Mouse (Mus musculus) intestine, postnatal 0 days (tissue): Measurements from ENCODE around the gene Ociad1. TPM values are rescaled to one million over a fixed set of nuclear protein-coding genes. Genes with fewer than 3 reads are reported as not detected.

Experiments
- ATAC-seq: fragments of 200-750 bp; cut with Nextera tagmentation; 2 replicates; pipeline ENCODE4 v1.8.0; 2017; ENCODE audit warnings: mild to moderate bottlenecking, moderate TSS enrichment, moderate library complexity
- H3K27ac ChIP-seq: fragments of 300-500 bp; sonication (generic); 2 replicates; pipeline ENCODE4 v1.5.1; 2014; ENCODE audit warnings: mild to moderate bottlenecking, low read depth, low read length, moderate library complexity
- H3K27me3 ChIP-seq: fragments of 300-500 bp; sonication (generic); replicated peaks from 2 replicates; pipeline ENCODE4 v1.6.1; 2014; ENCODE audit warnings: low read length, mixed read lengths; ENCODE audit not compliant: control insufficient read depth, insufficient read depth
- H3K36me3 ChIP-seq: fragments of 300-500 bp; sonication (generic); 2 replicates; pipeline ENCODE4 v1.6.1; 2014; ENCODE audit warnings: mild to moderate bottlenecking, moderate library complexity; ENCODE audit not compliant: control insufficient read depth, insufficient read depth
- H3K4me1 ChIP-seq: fragments of 300-500 bp; sonication (generic); replicated peaks from 2 replicates; pipeline ENCODE4 v1.6.1; 2014; ENCODE audit warnings: antibody characterized with exemption, low read length, mixed read lengths; ENCODE audit not compliant: control insufficient read depth, insufficient read depth
- H3K4me2 ChIP-seq: fragments of 300-500 bp; sonication (generic); replicated peaks from 2 replicates; pipeline ENCODE4 v1.6.1; 2014; ENCODE audit warnings: low read depth, mild to moderate bottlenecking, moderate library complexity
- H3K4me3 ChIP-seq: fragments of 300-500 bp; sonication (generic); 2 replicates; pipeline ENCODE4 v1.5.1; 2014; ENCODE audit warnings: low read depth, low read length
- H3K9ac ChIP-seq: fragments of 300-500 bp; sonication (generic); 2 replicates; pipeline ENCODE4 v1.6.1; 2014; ENCODE audit warnings: mild to moderate bottlenecking, low read depth, low read length
- H3K9me3 ChIP-seq: fragments of 300-500 bp; sonication (generic); 2 replicates; pipeline ENCODE4 v1.6.1; 2016; ENCODE audit warnings: mixed run types; ENCODE audit not compliant: control insufficient read depth
- CTCF ChIP-seq: sonication (generic); IDR thresholded peaks from 2 replicates; pipeline ENCODE4 v1.5.1; 2016; ENCODE audit warnings: low read depth, mild to moderate bottlenecking, control low read depth, antibody characterized with exemption, moderate library complexity
- WGBS: fragments of 180-500 bp; shearing (Covaris S2); extraction: QIAGEN DNeasy Blood & Tissue Kit; methylation state at CpG from one replicate; pipeline ENCODE4 v1.1.7; 2014; 5-methylcytosine and 5-hydroxymethylcytosine counted together
- polyA plus RNA-seq: library from polyadenylated mRNA; unstranded; fragments of >200 nt; fragmentation: Nextera tagmentation; extraction: Ambion mirVana; gene quantifications from 2 replicates; pipeline ENCODE4 v1.2.1, GENCODE M21; 2015

The Ociad1 gene
- polyA plus RNA-seq, 1 experiment from 2014 or later: 156 TPM

- Histone ChIP-seq H3K9ac (no peak overlapping the region), H3K27ac (no peak overlapping the region), H3K4me1 (peaks cover 11% of the 10 kb centered on the region), H3K4me3 (no peak overlapping the region), H3K9me3 (no peaks in the 10 kb centered on the region), H3K36me3 (no peaks in the 10 kb centered on the region), H3K4me2 (no peak overlapping the region), H3K27me3 (no peaks in the 10 kb centered on the region)
- WGBS: 72% methylated on average over 9 of the region's 9 CpGs
- TF ChIP-seq CTCF: no peak
- no peak for ATAC-seq
Observed at GRCm38 (mm10) chr5:73339779-73340722, 47.5 kb downstream of the Ociad1 start.

GRCm38 (mm10) chr5:73340723-73341235, 48.2 kb downstream of the Ociad1 start, which contains the start of gene Ociad2:
Gene Ociad2 (minus strand): TSS chr5:73341028.
- Histone ChIP-seq H3K27me3 (no peaks in the 10 kb centered on the region), H3K36me3 (no peaks in the 10 kb centered on the region), H3K9me3 (no peaks in the 10 kb centered on the region), H3K4me2 (no peak within 1 kb of the TSS), H3K9ac (no peak within 1 kb of the TSS), H3K4me1 (peaks cover 10% of the 10 kb centered on the region; the same call in 1 of the 2 replicates), H3K27ac (no peak within 1 kb of the TSS), H3K4me3 (no peak within 1 kb of the TSS)
- 76% methylated on average over 8 of the region's 8 CpGs for WGBS
- TF ChIP-seq CTCF: no peak
- no peak for ATAC-seq

GRCm38 (mm10) chr5:73342701-73343355, 50.2 kb downstream of the Ociad1 start:
- ATAC-seq: no peak

GRCm38 (mm10) chr5:73344310-73344709, 51.7 kb downstream of the Ociad1 start:
- Histone ChIP-seq H3K4me1 (no peaks in the 10 kb centered on the region), H3K27me3 (no peaks in the 10 kb centered on the region), H3K4me3 (no peak overlapping the region), H3K4me2 (no peak overlapping the region), H3K27ac (no peak overlapping the region), H3K36me3 (no peaks in the 10 kb centered on the region), H3K9ac (no peak overlapping the region), H3K9me3 (no peaks in the 10 kb centered on the region)
- peak; percentile 63 for ATAC-seq
- no peak for TF ChIP-seq CTCF
- 33% methylated on average over 10 of the region's 10 CpGs for WGBS

More at GRCm38 (mm10) chr5:73342701-73343355, 50.2 kb downstream of the Ociad1 start:
- TF ChIP-seq CTCF: no peak
- H3K27ac ChIP-seq: no peak overlapping the region
- no peak overlapping the region for H3K4me3 ChIP-seq
- H3K4me1 ChIP-seq: 0 out of 2 replicates have a peak, but pooled peaks cover 4% of the 10 kb centered on the region
- 84% methylated on average over 22 of the region's 22 CpGs for WGBS
- H3K36me3 ChIP-seq: no peaks in the 10 kb centered on the region
- H3K9me3 ChIP-seq: no peaks in the 10 kb centered on the region
- no peak overlapping the region for H3K9ac ChIP-seq
- H3K27me3 ChIP-seq: no peaks in the 10 kb centered on the region
- H3K4me2 ChIP-seq: no peak overlapping the region

GRCm38 (mm10) chr5:73345254-73345653, 52.7 kb downstream of the Ociad1 start:
- Histone ChIP-seq H3K36me3 (no peaks in the 10 kb centered on the region), H3K9ac (no peak overlapping the region), H3K9me3 (no peaks in the 10 kb centered on the region), H3K27ac (no peak overlapping the region), H3K4me2 (no peak overlapping the region), H3K4me3 (no peak overlapping the region), H3K27me3 (no peaks in the 10 kb centered on the region), H3K4me1 (no peaks in the 10 kb centered on the region)
- WGBS: 90% methylated on average over 4 of the region's 4 CpGs
- ATAC-seq: no peak
- TF ChIP-seq CTCF: no peak

GRCm38 (mm10) chr5:73349514-73349913, 56.9 kb downstream of the Ociad1 start:
- Histone ChIP-seq H3K4me3 (no peak overlapping the region), H3K9ac (no peak overlapping the region), H3K27ac (no peak overlapping the region), H3K9me3 (no peaks in the 10 kb centered on the region), H3K27me3 (no peaks in the 10 kb centered on the region), H3K36me3 (no peaks in the 10 kb centered on the region), H3K4me2 (no peak overlapping the region), H3K4me1 (peaks cover 15% of the 10 kb centered on the region)
- WGBS: 46% methylated on average over 5 of the region's 5 CpGs
- no peak for ATAC-seq
- TF ChIP-seq CTCF: no peak
